Mouse (Mus musculus): ENCODE measurements around the gene Selenot.

- no peak for TF ChIP-seq GATA1 (IDR thresholded peaks at IDR 0.05; ENCODE audit: borderline replicate concordance, low read length)
- no peak for TF ChIP-seq FLI1 (IDR thresholded peaks at IDR 0.05; ENCODE audit: low read length)
Observed at GRCm38 (mm10) chr3:58552001-58552811, 24.2 kb upstream of the Selenot start.

All from megakaryocyte, embryonic 14.5 days (primary cell).